Mouse (Mus musculus): ENCODE measurements around the gene Disp1. TPM values are rescaled to one million over a fixed set of nuclear protein-coding genes. Genes with fewer than 3 reads are reported as not detected.

The Disp1 gene
- polyA plus RNA-seq, 1 experiment: 2.4 TPM

- no peaks in the 10 kb centered on the region for H3K36me3 ChIP-seq (replicated peaks; ENCODE audit: low read length)
- H3K4me3 ChIP-seq (replicated peaks): no peak overlapping the region
- H3K27me3 ChIP-seq (replicated peaks): no peaks in the 10 kb centered on the region
- no peaks in the 10 kb centered on the region for H3K9me3 ChIP-seq
- TF ChIP-seq FLI1 (IDR thresholded peaks at IDR 0.05; ENCODE audit: low read length) (no peak), GATA1 (IDR thresholded peaks at IDR 0.05; ENCODE audit: borderline replicate concordance, low read length) (no peak)
- H3K4me1 ChIP-seq: peaks cover 6% of the 10 kb centered on the region; the same call in 1 of the 2 replicates
Observed at GRCm38 (mm10) chr1:183185560-183185959, 35.8 kb downstream of the Disp1 start.

- Histone ChIP-seq H3K36me3 (replicated peaks; ENCODE audit: low read length) (no peaks in the 10 kb centered on the region), H3K4me1 (peaks cover 7% of the 10 kb centered on the region; the same call in 1 of the 2 replicates), H3K9me3 (no peaks in the 10 kb centered on the region), H3K4me3 (replicated peaks) (no peak overlapping the region), H3K27me3 (replicated peaks) (no peaks in the 10 kb centered on the region)
- TF ChIP-seq FLI1 (IDR thresholded peaks at IDR 0.05; ENCODE audit: low read length): no peak
- TF ChIP-seq GATA1 (IDR thresholded peaks at IDR 0.05; ENCODE audit: borderline replicate concordance, low read length): no peak
Observed at GRCm38 (mm10) chr1:183184681-183185080, 36.6 kb downstream of the Disp1 start.

- no peak for TF ChIP-seq GATA1 (IDR thresholded peaks at IDR 0.05; ENCODE audit: borderline replicate concordance, low read length)
- no peak for TF ChIP-seq FLI1 (IDR thresholded peaks at IDR 0.05; ENCODE audit: low read length)
- no peak overlapping the region for H3K4me3 ChIP-seq (replicated peaks)
- no peaks in the 10 kb centered on the region for H3K36me3 ChIP-seq (replicated peaks; ENCODE audit: low read length)
- H3K27me3 ChIP-seq (replicated peaks): no peaks in the 10 kb centered on the region
- H3K9me3 ChIP-seq: no peaks in the 10 kb centered on the region
- peaks cover 7% of the 10 kb centered on the region; the same call in 1 of the 2 replicates for H3K4me1 ChIP-seq
Observed at GRCm38 (mm10) chr1:183183565-183183964, 37.8 kb downstream of the Disp1 start.

GRCm38 (mm10) chr1:183182641-183183414, 38.5 kb downstream of the Disp1 start:
- TF ChIP-seq FLI1 (IDR thresholded peaks at IDR 0.05; ENCODE audit: low read length) (no peak), GATA1 (IDR thresholded peaks at IDR 0.05; ENCODE audit: borderline replicate concordance, low read length) (no peak)
- no peaks in the 10 kb centered on the region for H3K27me3 ChIP-seq (replicated peaks)
- no peaks in the 10 kb centered on the region for H3K36me3 ChIP-seq (replicated peaks; ENCODE audit: low read length)

GRCm38 (mm10) chr1:183181030-183181395, 40.3 kb downstream of the Disp1 start:
- Histone ChIP-seq H3K9me3 (no peaks in the 10 kb centered on the region), H3K4me3 (replicated peaks) (no peak overlapping the region), H3K4me1 (peaks cover 4% of the 10 kb centered on the region; the same call in 1 of the 2 replicates), H3K36me3 (replicated peaks; ENCODE audit: low read length) (no peaks in the 10 kb centered on the region), H3K27me3 (replicated peaks) (no peaks in the 10 kb centered on the region)
- no peak for TF ChIP-seq GATA1 (IDR thresholded peaks at IDR 0.05; ENCODE audit: borderline replicate concordance, low read length)
- no peak for TF ChIP-seq FLI1 (IDR thresholded peaks at IDR 0.05; ENCODE audit: low read length)

More at GRCm38 (mm10) chr1:183182641-183183414, 38.5 kb downstream of the Disp1 start:
- Histone ChIP-seq H3K4me1 (peaks cover 7% of the 10 kb centered on the region; the same call in 1 of the 2 replicates), H3K9me3 (no peaks in the 10 kb centered on the region), H3K4me3 (replicated peaks) (no peak overlapping the region)

- Histone ChIP-seq H3K4me1 (peaks cover 4% of the 10 kb centered on the region; the same call in 1 of the 2 replicates), H3K4me3 (replicated peaks) (no peak overlapping the region), H3K9me3 (no peaks in the 10 kb centered on the region), H3K36me3 (replicated peaks; ENCODE audit: low read length) (no peaks in the 10 kb centered on the region), H3K27me3 (replicated peaks) (no peaks in the 10 kb centered on the region)
- TF ChIP-seq GATA1 (IDR thresholded peaks at IDR 0.05; ENCODE audit: borderline replicate concordance, low read length) (no peak), FLI1 (IDR thresholded peaks at IDR 0.05; ENCODE audit: low read length) (no peak)
Observed at GRCm38 (mm10) chr1:183180301-183181029, 40.9 kb downstream of the Disp1 start.

GRCm38 (mm10) chr1:183179316-183179715, 42.0 kb downstream of the Disp1 start:
- TF ChIP-seq GATA1 (IDR thresholded peaks at IDR 0.05; ENCODE audit: borderline replicate concordance, low read length): no peak
- TF ChIP-seq FLI1 (IDR thresholded peaks at IDR 0.05; ENCODE audit: low read length): no peak
- no peak overlapping the region for H3K4me3 ChIP-seq (replicated peaks)

GRCm38 (mm10) chr1:183175236-183175635, 46.1 kb downstream of the Disp1 start:
- no peaks in the 10 kb centered on the region for H3K4me1 ChIP-seq
- TF ChIP-seq FLI1 (IDR thresholded peaks at IDR 0.05; ENCODE audit: low read length) (no peak), GATA1 (IDR thresholded peaks at IDR 0.05; ENCODE audit: borderline replicate concordance, low read length) (no peak)
- H3K4me3 ChIP-seq (replicated peaks): no peak overlapping the region
- H3K27me3 ChIP-seq (replicated peaks): no peaks in the 10 kb centered on the region
- no peaks in the 10 kb centered on the region for H3K9me3 ChIP-seq
- H3K36me3 ChIP-seq (replicated peaks; ENCODE audit: low read length): no peaks in the 10 kb centered on the region

More at GRCm38 (mm10) chr1:183179316-183179715, 42.0 kb downstream of the Disp1 start:
- no peaks in the 10 kb centered on the region for H3K36me3 ChIP-seq (replicated peaks; ENCODE audit: low read length)
- peaks cover 4% of the 10 kb centered on the region; the same call in 1 of the 2 replicates for H3K4me1 ChIP-seq
- H3K9me3 ChIP-seq: no peaks in the 10 kb centered on the region
- H3K27me3 ChIP-seq (replicated peaks): no peaks in the 10 kb centered on the region

GRCm38 (mm10) chr1:183171095-183171494, 50.2 kb downstream of the Disp1 start:
- TF ChIP-seq GATA1 (IDR thresholded peaks at IDR 0.05; ENCODE audit: borderline replicate concordance, low read length) (no peak), FLI1 (IDR thresholded peaks at IDR 0.05; ENCODE audit: low read length) (no peak)
- H3K4me3 ChIP-seq (replicated peaks): no peak overlapping the region
- H3K36me3 ChIP-seq (replicated peaks; ENCODE audit: low read length): peaks cover 11% of the 10 kb centered on the region
- peaks cover 6% of the 10 kb centered on the region; the same call in 1 of the 2 replicates for H3K9me3 ChIP-seq
- H3K4me1 ChIP-seq: peaks cover 10% of the 10 kb centered on the region
- no peaks in the 10 kb centered on the region for H3K27me3 ChIP-seq (replicated peaks)

GRCm38 (mm10) chr1:183168465-183168864, 52.9 kb downstream of the Disp1 start:
- TF ChIP-seq FLI1 (IDR thresholded peaks at IDR 0.05; ENCODE audit: low read length): no peak
- no peak for TF ChIP-seq GATA1 (IDR thresholded peaks at IDR 0.05; ENCODE audit: borderline replicate concordance, low read length)
- Histone ChIP-seq H3K36me3 (replicated peaks; ENCODE audit: low read length) (peaks cover 26% of the 10 kb centered on the region), H3K4me1 (peaks cover 10% of the 10 kb centered on the region), H3K9me3 (peaks cover 18% of the 10 kb centered on the region; the same call in 1 of the 2 replicates), H3K4me3 (replicated peaks) (no peak overlapping the region), H3K27me3 (replicated peaks) (no peaks in the 10 kb centered on the region)
